Mouse (Mus musculus): ENCODE results near the gene Nfya.

The Nfya gene

DNA sequence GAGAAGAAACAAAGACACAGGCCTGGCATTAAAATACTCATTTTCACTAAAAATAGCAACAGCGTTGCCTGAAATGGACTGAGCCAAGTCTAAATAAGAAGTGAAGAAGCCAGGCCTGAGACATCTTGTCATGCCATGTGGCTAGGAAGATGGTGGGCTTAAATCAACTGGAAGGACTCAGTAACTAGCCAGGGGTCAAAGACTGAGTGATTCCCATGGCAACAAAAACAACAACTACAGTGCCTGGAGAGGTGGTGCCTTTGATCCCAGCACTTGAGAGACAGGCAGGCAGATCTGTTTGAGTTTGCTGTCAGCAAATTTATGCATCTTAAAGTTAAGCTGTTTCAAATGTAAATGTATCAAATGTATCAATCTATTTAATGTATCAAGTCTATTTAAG lies 69.4 kb downstream of the Nfya start:
- DNase-seq, result no peak

Measured in kidney, postnatal 14 days (tissue).